In genomic region chr4:155490990-155491504, GRCm38 (mm10) we compare ENCODE assay signal across 8 mouse cellular contexts. TPM values are rescaled to one million over a fixed set of nuclear protein-coding genes. Genes with fewer than 3 reads are reported as not detected.
DNase-seq lines count a peak whose midpoint lies in the region; ATAC-seq and TF ChIP-seq lines count a peak whose summit lies in the region.

Gene Gnb1, plus strand, starts transcription at chr4:155491361.

- H3K27ac ChIP-seq in forebrain, embryonic 14.5 days (ENCODE audit: low read depth, low read length) = peak within 1 kb of the TSS; percentile 94
- H3K27ac ChIP-seq in neural tube, embryonic 15.5 days (replicated peaks) = peak within 1 kb of the TSS; percentile 95

- H3K4me3 ChIP-seq in E14TG2a.4 (replicated peaks; ENCODE audit: low read length) = peak within 1 kb of the TSS; percentile 94
- H3K4me3 ChIP-seq in forebrain, embryonic 14.5 days (ENCODE audit: low read depth, low read length) = peak within 1 kb of the TSS; percentile 99
- H3K4me3 ChIP-seq in neural tube, embryonic 15.5 days (replicated peaks) = peak within 1 kb of the TSS; percentile 97

- H3K36me3 ChIP-seq in E14TG2a.4 (ENCODE audit: insufficient read depth, low read length) = no peaks in the 10 kb centered on the region
- H3K36me3 ChIP-seq in forebrain, embryonic 14.5 days (ENCODE audit: control insufficient read depth, insufficient read depth, low read length) = no peaks in the 10 kb centered on the region
- no peaks in the 10 kb centered on the region for H3K36me3 ChIP-seq in neural tube, embryonic 15.5 days

- peak within 1 kb of the TSS; percentile 77 for H3K4me2 ChIP-seq in forebrain, embryonic 14.5 days (ENCODE audit: low read length)
- H3K4me2 ChIP-seq in neural tube, embryonic 15.5 days = peak within 1 kb of the TSS; percentile 74

- peak; percentile 93 for DNase-seq in forebrain, embryonic 14.5 days (ENCODE audit: low spot score)
- DNase-seq in heart, postnatal 14 days = peak; percentile 99
- peak; percentile 93 for DNase-seq in layer of hippocampus, adult 11-12 months (ENCODE audit: low spot score)
- DNase-seq in lung, adult 18-20 months = peak; percentile 91 to 93
- peak; percentile 92 for DNase-seq in testis, postnatal 14 days (ENCODE audit: low spot score)

- no peak for TF ChIP-seq CTCF in E14TG2a.4 (conservative IDR thresholded peaks at IDR 0.05; ENCODE audit: low read length)

- H3K4me1 ChIP-seq in E14TG2a.4 (replicated peaks; ENCODE audit: low read depth, low read length) = peaks cover 67% of the 10 kb centered on the region
- H3K4me1 ChIP-seq in forebrain, embryonic 14.5 days (ENCODE audit: control insufficient read depth, insufficient read depth, low read length) = peaks cover 32% of the 10 kb centered on the region
- H3K4me1 ChIP-seq in neural tube, embryonic 15.5 days = peaks cover 59% of the 10 kb centered on the region

- intact Hi-C loops in heart, postnatal 14 days (cut with DNase I) = loop anchor here (2.0 kb wide), 1 partner anchor 74 kb away; no protein-coding TSS in a partner anchor

- H3K27me3 ChIP-seq in E14TG2a.4 (ENCODE audit: insufficient read depth, low read length) = no peaks in the 10 kb centered on the region
- H3K27me3 ChIP-seq in forebrain, embryonic 14.5 days (replicated peaks; ENCODE audit: control insufficient read depth, insufficient read depth, low read length) = no peaks in the 10 kb centered on the region
- H3K27me3 ChIP-seq in neural tube, embryonic 15.5 days (replicated peaks) = no peaks in the 10 kb centered on the region

- peak within 1 kb of the TSS; percentile 100 for H3K9ac ChIP-seq in forebrain, embryonic 14.5 days (ENCODE audit: low read length)
- peak within 1 kb of the TSS; percentile 100 for H3K9ac ChIP-seq in neural tube, embryonic 15.5 days (replicated peaks)

- WGBS in forebrain, embryonic 14.5 days = under 1% methylated on average over 29 of the region's 60 CpGs
- WGBS in neural tube, embryonic 15.5 days = 0% methylated on average over 36 of the region's 60 CpGs

- ATAC-seq in cerebellum, adult (ENCODE audit: insufficient number of reproducible peaks, low FRiP score, low TSS enrichment) = peak; percentile 60; the same call in 1 of the 2 replicates
- ATAC-seq in forebrain, embryonic 14.5 days = peak; percentile 85
- ATAC-seq in neural tube, embryonic 15.5 days (ENCODE audit: low FRiP score) = peak; percentile 87

- H3K9me3 ChIP-seq in E14TG2a.4 (ENCODE audit: low read length) = no peaks in the 10 kb centered on the region
- H3K9me3 ChIP-seq in forebrain, embryonic 14.5 days (replicated peaks; ENCODE audit: control insufficient read depth, low read length) = no peaks in the 10 kb centered on the region
- no peaks in the 10 kb centered on the region for H3K9me3 ChIP-seq in neural tube, embryonic 15.5 days (replicated peaks)

RNA-seq across cellular contexts. Expression of gene Gnb1, which starts in this region (rescaled TPM):
- polyA plus RNA-seq in forebrain, embryonic 14.5 days (2014; fragmentation: Nextera tagmentation; extraction: Ambion mirVana) = 1,105 and 1,139 TPM in 2 replicates
- 100 to 1,000 TPM; 207 to 223 TPM for total RNA-seq in heart, postnatal 14 days (2021)
- 910 and 1,003 TPM in 2 replicates for polyA plus RNA-seq in neural tube, embryonic 15.5 days (2015; fragmentation: Nextera tagmentation; extraction: Ambion mirVana)

Comparison
In these comparisons a context has a peak if more than half of its experiments do, and no peak if none do; other contexts are left out.
1. Peak in every context shown above with its lines: DNase-seq, ATAC-seq, H3K4me3 ChIP-seq and H3K27ac ChIP-seq.